Mouse (Mus musculus) adrenal gland (tissue): ENCODE measurements around the gene Thoc3.
"Not testable (repeated sequence)": the region's sequence is repeated elsewhere in the genome, so short reads cannot be mapped to it uniquely, and the experiment has no call there.

Experiments used
- intact Hi-C: fragments of 180-260 bp; cut with DNase I; formaldehyde crosslinking; loops from one replicate; pipeline ENCODE4 v1.15.1; 2025
- long read RNA-seq, 2 experiments: library from polyadenylated mRNA; unstranded; transcript quantifications; one replicate each; pipeline ENCODE4 v2.0.0; 2020; ENCODE audit warnings: borderline replicate concordance in 1 of 2; ENCODE audit not compliant: insufficient replicate concordance in 1 of 2

Gene Thoc3
- long read RNA-seq, experiment 1, transcript Thoc3-201 (6 exons, 2,335 nt), result major isoform, 64 of 68 reads
- long read RNA-seq, experiment 1, partial matches to known transcripts, result 1 of 68 reads
- long read RNA-seq, experiment 1, other reads (novel, unspliced or antisense), result 3 of 68 reads
- long read RNA-seq, experiment 2, transcript Thoc3-201 (6 exons, 2,335 nt), result major isoform, 72 of 82 reads
- long read RNA-seq, experiment 2, partial matches to known transcripts, result 2 of 82 reads
- long read RNA-seq, experiment 2, other reads (novel, unspliced or antisense), result 7 of 82 reads

GRCm38 (mm10) chr13:54468098-54469011 lies at the start of gene Thoc3:
TSS of gene Thoc3 (minus strand) at chr13:54468849.
- intact Hi-C loops, result loop anchor here (5.0 to 10.0 kb wide), 2 partner anchors 34 to 156 kb away; partner anchors contain the start of genes Faf2 and Simc1

GRCm38 (mm10) chr13:54505920-54506319 lies 37.3 kb upstream of the Thoc3 start:
- intact Hi-C loops, result no loop called here

- intact Hi-C loops, result loop anchor here (5.0 kb wide), 1 partner anchor 37 kb away; the partner anchor contains the start of gene Thoc3
These were observed 36.1 kb upstream of the Thoc3 start for GRCm38 (mm10) chr13:54504611-54505260.

GRCm38 (mm10) chr13:54503604-54504521 lies 35.2 kb upstream of the Thoc3 start, which contains the start of gene Simc1:
TSS of gene Simc1 (plus strand) at chr13:54503779.
- intact Hi-C loops, result loop anchor here (5.0 kb wide), 1 partner anchor 37 kb away; the partner anchor contains the start of gene Thoc3

GRCm38 (mm10) chr13:54503278-54503603 lies 34.6 kb upstream of the Thoc3 start:
- intact Hi-C loops, result loop anchor here (5.0 kb wide), 1 partner anchor 36 kb away; the partner anchor contains the start of gene Thoc3

- intact Hi-C loops, result loop anchor here (5.0 kb wide), 1 partner anchor 35 kb away; the partner anchor contains the start of gene Thoc3
These were observed 33.5 kb upstream of the Thoc3 start for GRCm38 (mm10) chr13:54501957-54502690.

- intact Hi-C loops, result loop anchor here (5.0 kb wide), 1 partner anchor 34 kb away; the partner anchor contains the start of gene Thoc3
These were observed 32.7 kb upstream of the Thoc3 start for GRCm38 (mm10) chr13:54501352-54501751.

- intact Hi-C loops, result not testable (repeated sequence)
These were observed 30.9 kb upstream of the Thoc3 start for GRCm38 (mm10) chr13:54499551-54499950.

GRCm38 (mm10) chr13:54491381-54491780 lies 22.7 kb upstream of the Thoc3 start:
- intact Hi-C loops, result no loop called here

GRCm38 (mm10) chr13:54490411-54490810 lies 21.8 kb upstream of the Thoc3 start:
- intact Hi-C loops, result no loop called here

- intact Hi-C loops, result no loop called here
These were observed 12.8 kb upstream of the Thoc3 start for GRCm38 (mm10) chr13:54481498-54481897.

- intact Hi-C loops, result no loop called here
These were observed 10.6 kb upstream of the Thoc3 start for GRCm38 (mm10) chr13:54479286-54479685.

GRCm38 (mm10) chr13:54475702-54476101 lies 7.1 kb upstream of the Thoc3 start:
- intact Hi-C loops, result no loop called here

- intact Hi-C loops, result no loop called here
These were observed 6.3 kb upstream of the Thoc3 start for GRCm38 (mm10) chr13:54474996-54475395.

GRCm38 (mm10) chr13:54471967-54472366 lies 3.3 kb upstream of the Thoc3 start:
- intact Hi-C loops, result no loop called here

- intact Hi-C loops, result loop anchor here (5.0 to 10.0 kb wide), 2 partner anchors 33 to 156 kb away; partner anchors contain the start of genes Faf2 and Simc1
These were observed 334 bp upstream of the Thoc3 start for GRCm38 (mm10) chr13:54469012-54469354.

GRCm38 (mm10) chr13:54459282-54459681 lies 9.4 kb downstream of the Thoc3 start:
- intact Hi-C loops, result no loop called here

GRCm38 (mm10) chr13:54457062-54457461 lies 11.6 kb downstream of the Thoc3 start:
- intact Hi-C loops, result no loop called here

- intact Hi-C loops, result loop anchor here (1.0 to 5.0 kb wide), 4 partner anchors 75 to 335 kb away; partner anchors contain the start of gene Cplx2
These were observed 21.0 kb downstream of the Thoc3 start for GRCm38 (mm10) chr13:54447496-54448224.
